Mouse (Mus musculus) monocyte, adult 2 months (primary cell): ENCODE measurements at regions not wholly inside any gene's neighbourhood (a gene's known extent, or its start where the extent isn't known, plus 50 kb on each side); places are given as distances from the start of the nearest gene placed in this dataset.

Experiments used
- DNase-seq, 2 experiments: peaks; one replicate each; pipeline ENCODE4 v3.0.0; 2022; ENCODE audit warnings: low spot score in 2 of 2, low read depth in 1 of 2

- DNase-seq = no peak
Measured at GRCm38 (mm10) chr9:100404426-100404825, 82.2 kb downstream of the Il20rb start.

- DNase-seq = no peak
Measured at GRCm38 (mm10) chr9:100400366-100400765, 86.2 kb downstream of the Il20rb start.

GRCm38 (mm10) chr9:100396340-100396910 is 90.2 kb downstream of the Il20rb start:
- DNase-seq = no peak

GRCm38 (mm10) chr9:100395711-100396110 is 90.9 kb downstream of the Il20rb start:
- peak in 1 of 2 experiments; percentile 60 for DNase-seq

- DNase-seq = no peak
Measured at GRCm38 (mm10) chr9:100394632-100395031, 92.0 kb downstream of the Il20rb start.

- DNase-seq = no peak
Measured at GRCm38 (mm10) chr9:100394166-100394565, 92.4 kb downstream of the Il20rb start.

GRCm38 (mm10) chr9:100392262-100392661 is 94.3 kb downstream of the Il20rb start:
- DNase-seq = no peak

- DNase-seq = peak in 1 of 2 experiments; percentile 2
Measured at GRCm38 (mm10) chr9:100391566-100392213, 94.9 kb downstream of the Il20rb start.

- no peak for DNase-seq
Measured at GRCm38 (mm10) chr9:100388393-100388792, 98.2 kb downstream of the Il20rb start.

GRCm38 (mm10) chr9:100387171-100387685 is 99.4 kb downstream of the Il20rb start:
- no peak for DNase-seq

GRCm38 (mm10) chr9:100382492-100382891 is 104.1 kb downstream of the Il20rb start:
- DNase-seq = peak in 1 of 2 experiments; percentile 11

- no peak for DNase-seq
Measured at GRCm38 (mm10) chr9:100369921-100370320, 116.7 kb downstream of the Il20rb start.

GRCm38 (mm10) chr9:100366816-100367215 is 119.8 kb downstream of the Il20rb start:
- no peak for DNase-seq

GRCm38 (mm10) chr9:100359934-100360716 is 126.5 kb downstream of the Il20rb start:
- no peak for DNase-seq

GRCm38 (mm10) chr9:100357553-100357952 is 129.0 kb downstream of the Il20rb start:
- DNase-seq = no peak

- DNase-seq = no peak
Measured at GRCm38 (mm10) chr9:100340796-100341195, 145.8 kb downstream of the Il20rb start.

- DNase-seq = no peak
Measured at GRCm38 (mm10) chr9:100307765-100308164, 178.8 kb downstream of the Il20rb start.

- DNase-seq = no peak
Measured at GRCm38 (mm10) chr9:100307364-100307763, 179.2 kb downstream of the Il20rb start.

GRCm38 (mm10) chr9:100303762-100304161 is 182.8 kb downstream of the Il20rb start:
- DNase-seq = no peak

- no peak for DNase-seq
Measured at GRCm38 (mm10) chr9:100301613-100302012, 185.0 kb downstream of the Il20rb start.

GRCm38 (mm10) chr9:100277361-100277760 is 209.2 kb downstream of the Il20rb start:
- DNase-seq = no peak
